Mouse (Mus musculus): ENCODE measurements around the gene Lamc3.

Lamc3 gene

DNA sequence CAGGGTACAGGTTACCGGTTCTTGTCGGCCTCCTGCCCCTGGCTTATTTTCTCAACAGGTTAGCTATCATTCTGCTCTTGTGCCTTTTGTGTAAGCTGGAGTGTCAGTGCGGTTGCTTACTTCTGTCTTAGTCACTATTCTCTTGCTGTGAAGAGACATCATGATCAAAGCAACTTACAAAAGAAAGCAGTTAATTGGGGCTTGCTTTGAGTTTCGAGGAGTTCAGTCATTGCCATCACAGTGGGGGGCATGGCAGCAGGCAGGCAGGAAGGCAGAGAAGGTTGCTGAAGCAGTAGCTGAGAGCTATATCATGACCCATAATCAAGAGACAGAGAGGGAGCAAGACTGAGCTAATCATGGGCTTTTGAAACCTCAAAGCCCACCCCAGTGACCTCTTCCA, 47.5 kb downstream of the Lamc3 start:
- DNase-seq (ENCODE audit: low read depth, low spot score): no peak

DNA sequence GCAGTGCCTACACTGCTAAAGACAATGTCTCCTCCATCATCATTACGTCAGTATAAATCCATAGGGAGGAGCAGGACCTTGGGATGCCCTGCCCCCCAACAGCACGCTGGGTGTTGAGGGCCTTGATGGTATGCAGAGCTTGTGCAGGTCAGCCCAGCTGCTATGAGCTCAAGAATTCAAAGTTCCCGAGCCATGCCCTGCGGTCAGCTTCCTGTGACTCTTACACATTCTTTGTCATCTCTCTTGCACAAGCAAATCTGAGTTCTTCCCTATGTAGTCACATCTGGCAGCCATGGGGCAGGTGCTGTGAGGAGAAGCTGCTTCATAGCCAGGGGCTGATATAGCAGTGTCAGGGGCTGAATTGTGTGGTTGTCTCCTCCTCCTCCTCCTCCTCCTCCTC, 48.0 kb downstream of the Lamc3 start:
- no peak for DNase-seq (ENCODE audit: low read depth, low spot score)

DNA sequence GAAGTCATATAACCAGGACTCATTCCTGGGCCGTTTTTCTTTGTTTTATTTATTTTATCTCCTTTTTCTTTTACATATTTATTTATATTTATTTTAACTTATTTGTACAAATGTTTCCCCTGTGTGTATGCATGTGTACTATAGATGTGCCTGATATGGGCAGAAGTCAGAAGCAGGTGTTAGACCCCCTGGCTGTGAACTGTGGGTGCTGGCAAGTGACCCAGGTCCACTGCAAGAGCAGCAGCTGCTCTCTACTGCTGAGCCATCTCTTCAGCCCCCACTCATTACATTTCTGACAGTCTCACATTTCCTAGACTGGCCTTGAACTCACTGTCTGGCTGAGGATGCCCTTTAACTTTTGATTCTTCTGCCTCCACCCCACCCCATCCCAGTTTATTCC, 51.2 kb downstream of the Lamc3 start:
- DNase-seq (ENCODE audit: low read depth, low spot score): no peak

DNA sequence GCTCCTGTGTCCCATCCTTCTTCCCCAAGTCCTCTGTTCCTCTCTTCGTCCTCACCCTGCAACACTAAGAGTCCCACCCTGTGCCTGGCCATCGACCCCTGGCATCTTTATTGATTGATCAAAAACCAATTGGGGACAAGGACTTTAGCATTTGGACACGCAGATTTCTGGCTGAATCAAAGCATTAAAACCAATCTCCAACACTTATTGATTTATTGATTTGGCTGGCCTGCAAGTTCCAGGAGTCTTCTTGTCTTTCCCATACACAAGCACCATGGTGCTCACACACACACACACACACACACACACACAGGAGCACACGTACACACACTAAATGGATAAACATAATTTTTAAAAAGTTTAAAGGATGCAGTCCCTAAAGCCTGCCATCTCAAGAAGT, 55.9 kb downstream of the Lamc3 start:
- no peak for DNase-seq (ENCODE audit: low read depth, low spot score)

DNA sequence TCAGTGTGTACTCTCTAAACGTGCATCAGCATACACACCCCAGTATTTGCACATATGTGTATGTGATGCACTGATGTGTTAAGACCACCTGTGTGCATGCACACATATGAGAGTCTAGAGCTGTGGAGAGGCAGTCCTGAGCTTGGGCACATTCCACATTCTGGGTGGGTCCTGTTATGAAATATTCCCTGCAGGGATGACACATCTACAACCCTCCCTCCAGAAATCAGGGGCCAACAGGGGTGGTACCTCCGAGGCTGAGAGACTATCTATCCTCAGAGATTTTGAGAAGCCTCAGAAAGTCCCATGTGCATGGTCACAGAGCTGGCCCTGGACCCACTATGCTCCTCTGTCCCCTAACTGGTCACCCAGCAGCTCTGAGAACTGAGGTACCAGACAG, 58.5 kb downstream of the Lamc3 start:
- no peak for DNase-seq (ENCODE audit: low read depth, low spot score)

DNA sequence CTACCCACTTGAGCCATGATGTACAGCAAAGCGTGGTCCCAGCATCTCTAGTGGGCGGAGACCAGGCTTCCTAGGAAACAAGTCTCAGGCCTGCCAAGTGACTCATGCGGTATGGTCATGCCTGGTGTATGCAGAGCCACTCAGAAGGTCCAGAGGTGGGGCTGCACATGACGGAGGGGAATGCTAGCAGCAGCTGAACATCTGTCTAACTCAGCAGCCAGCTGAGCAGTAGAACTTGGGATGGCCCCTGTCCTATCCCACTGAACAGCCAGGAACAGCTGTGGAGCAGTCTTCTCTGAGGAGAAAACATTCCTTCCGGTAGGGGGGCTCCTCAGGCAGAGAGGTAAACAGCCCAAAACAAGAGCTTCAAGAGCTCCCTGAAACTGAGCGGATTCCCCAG, 61.3 kb downstream of the Lamc3 start:
- no peak for DNase-seq (ENCODE audit: low read depth, low spot score)

DNA sequence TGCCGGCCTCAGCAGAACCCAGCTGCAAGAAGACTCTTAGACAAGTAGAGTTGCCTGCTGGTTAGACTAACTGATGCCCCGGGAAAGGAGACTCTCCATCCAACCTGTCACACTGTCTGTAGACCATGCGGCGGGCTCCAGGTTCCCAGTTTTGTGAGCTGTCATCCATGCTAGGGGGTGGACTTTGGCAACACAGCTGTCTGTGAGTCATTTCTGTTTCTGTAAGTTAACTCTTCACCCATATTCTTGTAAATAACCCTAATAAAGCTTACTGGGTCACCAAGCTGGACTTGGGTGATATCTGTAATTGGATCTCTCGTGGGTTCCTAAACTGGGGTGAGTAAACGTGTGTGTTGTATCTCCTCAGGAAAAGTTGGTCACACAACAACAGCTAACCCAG, 61.7 kb downstream of the Lamc3 start:
- DNase-seq (ENCODE audit: low read depth, low spot score): no peak

DNA sequence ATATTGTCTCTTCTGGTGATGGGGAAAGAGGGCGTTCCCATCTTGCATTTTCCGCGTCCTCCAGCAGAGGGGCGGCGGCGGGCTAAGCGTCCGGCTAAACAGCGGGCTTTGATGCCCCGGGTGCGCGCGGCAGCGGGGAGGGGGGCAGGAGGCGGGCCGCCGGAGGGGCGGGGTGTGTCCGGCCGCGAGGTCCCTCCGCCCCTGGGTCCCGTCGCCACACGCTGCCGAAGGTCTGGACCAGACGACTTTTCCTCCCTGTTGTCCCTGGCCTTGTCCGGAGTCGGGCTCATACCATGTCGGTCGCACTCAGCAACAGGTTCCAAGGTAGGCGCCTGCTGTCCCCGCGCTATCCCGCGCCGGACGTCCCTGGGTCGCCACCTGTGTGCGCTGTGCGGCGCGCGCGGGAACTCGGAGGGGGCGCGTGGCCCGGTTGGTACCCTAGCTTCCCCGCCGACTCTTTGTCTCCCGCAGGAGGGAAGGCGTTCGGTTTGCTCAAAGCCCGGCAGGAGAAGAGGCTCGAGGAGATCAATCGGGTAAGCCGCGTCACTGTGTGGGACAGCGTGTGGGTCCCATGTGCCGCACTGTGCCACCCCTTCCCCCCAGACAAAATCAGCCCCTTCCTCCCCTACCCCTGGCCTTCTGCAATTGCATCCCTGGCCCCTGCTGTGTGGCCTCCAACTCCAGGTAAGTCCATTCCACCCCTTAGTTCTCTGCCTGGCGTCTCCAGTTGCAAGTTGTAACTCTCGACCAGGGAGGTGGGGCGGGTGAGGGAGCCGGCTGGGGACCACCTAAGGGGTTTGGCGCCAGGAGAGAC, 63.2 kb downstream of the Lamc3 start, which contains the start of gene Aif1l:
Gene Aif1l, plus strand, starts transcription at position 82 of the 814 bp plus-strand sequence.
- DNase-seq (ENCODE audit: low read depth, low spot score): peak; percentile 51

DNA sequence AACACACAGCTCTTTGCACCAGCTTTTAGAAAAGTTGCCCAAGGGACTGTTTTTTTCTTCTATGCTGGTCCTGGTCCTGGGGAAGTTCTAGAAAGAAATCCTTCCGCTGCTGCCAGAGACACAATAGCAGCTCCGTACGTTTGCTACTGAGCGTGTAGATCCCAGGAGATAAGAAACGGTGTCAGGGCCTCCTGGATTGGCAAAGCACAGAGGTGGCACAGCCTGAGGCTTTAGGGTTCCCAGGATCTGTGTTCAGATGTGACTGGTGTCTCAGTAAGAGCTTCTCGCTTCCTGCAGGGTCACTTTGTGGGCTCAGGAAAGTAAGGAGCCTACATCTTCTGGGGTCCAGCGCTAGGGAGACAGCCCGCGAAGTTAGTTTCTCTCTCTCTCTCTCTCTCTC, 63.9 kb downstream of the Lamc3 start:
- DNase-seq (ENCODE audit: low read depth, low spot score): no peak

DNA sequence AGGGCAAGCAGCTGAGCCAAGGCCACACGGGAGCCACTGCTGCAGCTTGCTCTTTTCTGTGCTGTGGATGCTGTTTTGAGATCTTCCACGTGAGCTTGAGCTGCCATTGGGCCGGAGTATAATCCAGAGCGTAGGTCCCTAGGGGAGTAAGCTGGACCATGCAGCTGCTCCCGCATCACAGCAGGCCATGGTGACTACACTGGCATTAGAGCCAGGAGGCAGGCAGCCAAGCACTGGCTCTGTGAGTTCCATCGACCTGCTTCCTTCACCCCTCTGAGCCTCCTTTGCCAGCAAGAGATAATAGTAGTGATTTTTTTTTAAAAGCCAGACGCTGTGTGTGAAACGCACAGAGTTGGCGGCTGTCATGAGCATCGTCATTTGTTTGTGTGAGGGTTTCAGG, 65.1 kb downstream of the Lamc3 start:
- no peak for DNase-seq (ENCODE audit: low read depth, low spot score)

DNA sequence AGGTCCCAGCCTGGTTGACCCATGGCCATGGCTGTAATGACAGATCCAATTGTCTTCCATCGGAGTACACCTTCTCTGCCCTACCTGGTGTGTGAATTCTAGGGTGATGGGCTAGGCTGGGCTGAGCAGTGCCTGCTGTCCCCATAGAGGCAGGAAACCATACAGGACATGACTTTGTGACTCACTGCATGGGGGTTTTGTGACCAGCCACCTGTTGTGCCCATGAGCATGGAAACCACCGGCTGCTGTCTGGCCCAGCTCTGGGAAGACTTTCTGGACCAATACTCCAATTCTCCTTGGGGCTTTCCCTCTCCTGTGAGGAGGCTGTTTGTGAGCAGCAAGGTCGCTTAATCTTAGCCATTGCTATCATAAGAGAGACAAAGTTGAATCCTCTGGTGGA, 65.6 kb downstream of the Lamc3 start:
- no peak for DNase-seq (ENCODE audit: low read depth, low spot score)

DNA sequence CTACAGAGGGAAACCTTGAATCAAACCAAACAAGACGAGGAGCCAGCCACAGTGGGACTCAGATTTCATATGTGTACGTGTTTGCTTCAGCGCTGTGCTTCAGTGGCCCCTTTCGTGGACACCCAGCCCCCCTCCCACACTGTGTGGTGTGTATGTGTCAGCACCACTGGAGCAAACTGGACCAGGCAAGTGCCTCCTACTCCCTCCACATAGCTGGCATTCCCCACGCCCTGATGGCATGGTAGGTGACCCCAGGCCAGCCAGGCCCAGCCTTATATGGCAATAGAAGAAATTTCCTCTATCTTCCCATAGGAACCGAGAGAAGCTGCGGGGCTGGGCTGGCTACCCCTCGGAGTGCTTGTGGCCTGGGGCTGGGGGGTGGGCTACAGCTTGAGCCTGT, 66.6 kb downstream of the Lamc3 start:
- DNase-seq (ENCODE audit: low read depth, low spot score): no peak

DNA sequence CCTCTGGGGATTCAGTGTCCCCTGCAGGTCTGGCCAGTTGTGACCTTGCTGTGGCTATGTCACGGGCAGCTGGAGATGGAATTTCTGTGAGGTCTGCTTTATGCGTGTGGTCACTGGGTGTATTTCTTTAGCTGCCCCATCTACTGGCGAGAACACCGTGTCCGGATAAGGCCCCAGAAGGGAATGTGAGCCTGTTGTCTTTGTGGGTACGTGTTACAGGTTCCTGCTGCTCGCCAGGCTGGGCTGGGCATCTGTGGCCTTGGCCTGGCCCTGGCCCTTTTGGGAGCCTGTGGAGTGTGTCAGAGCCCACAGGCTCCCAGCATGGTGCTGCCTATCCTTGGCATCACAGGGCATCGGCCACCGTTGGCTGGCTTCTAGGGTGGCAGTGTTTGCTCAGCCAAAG, 67.7 kb downstream of the Lamc3 start:
- no peak for DNase-seq (ENCODE audit: low read depth, low spot score)

DNA sequence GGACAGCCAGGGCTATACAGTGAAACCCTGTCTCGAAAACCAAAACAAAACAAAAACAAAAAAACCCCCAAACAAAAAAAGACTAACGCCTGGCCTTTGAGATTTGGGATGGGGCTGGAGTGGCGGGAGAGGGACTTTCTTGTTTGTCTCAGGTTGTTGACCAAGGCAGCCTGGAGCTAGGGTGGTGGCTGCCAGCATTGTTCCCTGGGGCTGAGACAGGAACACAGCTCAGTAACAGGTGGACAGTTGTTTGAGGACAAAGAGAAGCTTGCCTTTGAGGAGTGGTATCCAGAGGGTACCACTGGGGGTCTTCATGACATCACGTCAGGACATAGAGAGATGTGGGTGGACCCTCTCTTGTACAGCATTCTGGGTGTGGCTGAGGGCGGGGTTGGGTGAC, 68.6 kb downstream of the Lamc3 start:
- DNase-seq (ENCODE audit: low read depth, low spot score): no peak

DNA sequence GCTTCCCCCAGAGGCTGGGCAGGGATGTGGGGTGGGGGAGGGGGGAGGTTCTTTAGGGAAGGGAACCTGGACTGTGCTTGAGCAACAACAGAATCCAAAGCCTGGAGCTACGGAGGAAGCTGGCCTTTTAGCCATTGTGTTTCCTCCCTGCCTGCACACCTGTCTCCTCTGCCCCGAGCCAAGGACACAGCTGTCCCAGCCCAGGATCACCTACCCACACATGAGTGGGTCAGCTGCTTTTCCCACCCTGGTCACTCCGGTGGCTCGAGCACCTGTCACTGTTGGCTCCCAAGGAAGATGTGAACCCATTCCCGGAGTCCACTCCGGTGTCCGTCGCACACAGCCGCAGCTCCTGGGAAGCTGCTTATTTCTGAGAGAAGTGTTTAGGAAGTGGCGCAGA, 70.1 kb downstream of the Lamc3 start:
- no peak for DNase-seq (ENCODE audit: low read depth, low spot score)

DNA sequence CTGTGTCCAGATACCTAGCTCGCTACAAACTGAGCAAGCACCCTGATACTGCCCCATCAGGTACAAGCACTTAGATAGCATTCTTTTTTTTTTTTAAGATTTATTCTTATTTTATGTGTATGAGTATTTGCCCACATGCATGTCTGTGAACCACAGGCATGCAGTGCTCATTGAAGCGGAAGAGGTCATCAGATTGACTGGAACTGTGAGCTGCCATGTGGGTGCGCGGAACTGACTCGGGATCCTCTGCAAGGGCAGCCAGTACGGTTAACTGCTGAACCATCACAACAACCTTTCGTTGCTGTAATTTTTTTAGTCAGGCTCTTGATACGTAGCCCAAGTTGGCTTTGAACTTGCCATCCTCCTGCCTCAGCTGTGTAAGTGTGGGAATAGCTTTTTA, 73.9 kb downstream of the Lamc3 start:
- DNase-seq (ENCODE audit: low read depth, low spot score): no peak

DNA sequence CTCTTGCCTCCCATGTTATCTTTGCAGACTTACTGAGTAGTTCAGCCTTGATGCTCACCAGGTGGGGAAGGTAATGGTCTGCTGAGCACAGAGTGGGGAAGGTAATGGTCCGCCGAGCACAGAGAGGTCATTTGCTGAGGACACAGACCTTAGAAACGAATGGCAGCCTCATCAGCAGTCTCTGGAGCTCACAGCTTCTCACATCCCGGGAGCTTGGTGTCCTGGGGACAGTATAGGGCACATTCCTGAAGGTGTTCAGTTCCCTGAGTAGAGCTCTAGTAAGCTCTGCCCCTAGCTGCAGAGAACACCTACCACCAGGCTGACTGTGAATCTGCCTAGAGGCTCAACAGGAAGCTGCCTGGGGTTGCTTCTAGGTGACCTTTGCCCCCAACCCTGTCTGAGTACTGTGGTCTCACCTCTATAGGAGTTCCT, 74.7 kb downstream of the Lamc3 start:
- no peak for DNase-seq (ENCODE audit: low read depth, low spot score)

DNA sequence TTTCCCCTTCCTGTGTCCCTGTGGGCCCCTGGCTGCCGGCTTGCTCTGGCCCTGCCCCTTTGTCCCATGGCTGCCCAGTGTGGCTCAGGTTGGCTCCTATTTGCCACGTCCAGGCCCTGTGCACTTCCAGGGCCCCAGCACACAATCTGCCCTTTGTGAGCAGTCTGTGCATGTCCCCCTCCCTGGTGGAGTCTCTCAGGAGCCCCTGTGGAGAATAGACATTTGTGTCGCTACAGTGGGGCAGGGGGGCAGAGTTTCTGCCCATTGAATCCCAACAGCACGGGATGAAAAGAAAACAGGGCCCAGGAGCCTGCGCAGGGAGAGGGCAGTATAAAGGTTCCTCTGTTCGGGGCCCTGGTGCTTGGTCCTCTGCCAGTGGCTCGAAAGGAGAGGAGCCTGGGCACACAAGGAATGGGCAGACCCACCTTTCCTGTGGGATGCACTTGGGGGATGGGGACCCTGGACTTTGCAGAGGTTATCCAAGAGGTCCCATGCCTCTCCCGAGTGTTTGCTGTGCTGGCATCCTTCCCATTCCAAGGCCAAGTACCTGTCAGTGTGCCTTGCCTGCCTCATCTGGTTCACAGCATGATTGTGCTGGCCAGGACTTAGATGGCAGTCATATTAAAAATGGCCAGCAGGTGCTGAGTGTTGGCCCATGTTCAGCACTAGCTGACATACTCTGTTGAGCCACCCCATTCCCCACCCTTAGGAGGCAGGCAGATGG, 75.6 kb downstream of the Lamc3 start:
- no peak for DNase-seq (ENCODE audit: low read depth, low spot score)

DNA sequence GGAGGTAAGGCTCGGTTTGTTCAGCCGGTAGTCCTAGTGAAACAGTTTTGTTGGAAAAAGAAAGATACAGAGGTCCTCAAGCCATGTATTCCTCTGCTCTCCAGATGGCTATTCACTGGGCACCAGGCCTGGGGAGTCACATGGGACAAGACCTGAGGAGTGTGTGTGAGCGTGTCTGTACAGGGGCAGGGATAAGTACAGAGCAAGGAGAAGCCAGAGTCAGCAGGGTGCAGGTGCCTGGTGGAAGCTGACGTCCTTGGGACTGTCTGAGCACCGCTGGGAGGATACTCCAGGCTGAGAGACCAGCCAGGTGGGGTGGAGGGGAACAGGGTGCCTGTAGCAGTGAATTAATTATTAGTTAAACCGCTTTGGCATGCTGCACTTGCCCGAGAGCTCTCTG, 76.4 kb downstream of the Lamc3 start:
- DNase-seq (ENCODE audit: low read depth, low spot score): no peak

DNA sequence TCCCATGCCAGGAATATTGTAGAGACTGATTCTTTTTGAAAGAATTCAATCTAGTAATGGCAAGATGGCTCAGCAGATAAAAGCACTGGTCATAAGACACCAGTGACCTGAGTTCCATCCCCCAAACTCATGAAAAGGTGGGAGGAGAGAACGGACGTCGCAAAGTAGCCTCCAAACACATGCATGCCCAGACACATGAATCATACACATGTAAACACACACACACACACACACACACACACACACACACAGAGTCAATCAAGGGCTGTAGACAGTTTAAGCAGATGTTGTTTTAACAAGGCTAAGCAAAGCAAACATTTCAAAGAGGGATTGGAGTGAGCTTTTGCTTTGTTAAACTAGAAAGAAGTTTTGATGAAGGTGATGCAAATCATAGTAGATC, 77.1 kb downstream of the Lamc3 start:
- DNase-seq (ENCODE audit: low read depth, low spot score): no peak

DNA sequence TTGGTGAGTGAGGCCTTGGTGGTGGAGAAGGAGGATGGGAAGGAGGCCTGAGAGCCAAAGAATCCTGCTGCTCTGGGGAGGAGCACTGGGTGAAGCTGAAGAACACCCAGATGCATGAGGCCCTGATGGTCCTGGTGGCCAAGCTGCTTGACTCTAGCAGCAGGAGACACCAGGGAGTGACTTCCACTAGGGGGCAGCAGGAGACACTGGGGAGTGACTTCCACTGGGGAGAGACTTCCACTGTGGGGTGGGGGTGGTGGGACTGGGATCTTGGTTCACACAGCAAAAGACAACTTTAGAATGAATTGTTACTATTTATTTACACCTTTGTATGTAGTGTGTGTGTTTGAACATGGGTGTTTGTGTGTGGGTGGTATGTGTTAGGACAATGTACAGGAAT, 78.0 kb downstream of the Lamc3 start:
- peak; percentile 78 for DNase-seq (ENCODE audit: low read depth, low spot score)

DNA sequence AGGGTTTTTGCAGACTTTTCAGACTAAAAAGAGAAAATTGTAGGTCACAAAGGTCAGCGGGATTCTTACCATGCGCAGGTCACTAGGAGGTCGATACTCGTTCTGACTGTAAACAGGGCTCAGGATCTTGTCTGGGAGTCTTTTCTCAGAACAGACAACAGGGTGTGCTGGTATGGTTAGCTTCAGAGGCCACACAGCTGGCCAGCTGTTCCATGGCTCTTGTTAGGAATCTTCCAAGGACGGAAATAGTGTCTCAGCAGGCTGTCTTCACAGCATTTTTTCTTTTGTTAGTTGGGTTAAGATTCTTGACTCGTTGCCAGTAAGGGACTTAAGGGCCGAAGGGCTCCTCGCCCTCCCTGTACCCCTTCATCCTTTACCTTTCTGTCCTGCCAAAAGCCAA, 79.7 kb downstream of the Lamc3 start:
- no peak for DNase-seq (ENCODE audit: low read depth, low spot score)

DNA sequence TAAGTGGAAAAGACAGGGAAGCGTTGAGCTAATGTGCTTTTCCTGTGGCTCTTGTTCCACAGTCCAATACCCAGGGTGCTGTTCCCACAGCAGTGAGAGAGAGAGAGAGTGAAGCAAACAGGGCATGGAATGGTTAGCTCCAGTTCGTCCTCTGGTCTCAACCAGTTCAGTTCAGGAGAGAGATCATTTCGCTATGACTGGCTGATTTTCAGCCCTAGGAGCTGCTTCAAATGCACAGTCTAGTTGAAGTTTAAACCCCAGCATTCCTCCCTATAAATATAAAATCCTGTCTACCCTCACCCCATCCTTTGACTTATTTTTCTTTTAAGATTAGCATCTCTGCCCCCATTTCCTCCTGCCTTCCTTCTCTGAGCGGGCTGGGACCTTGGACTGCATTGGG, 85.5 kb downstream of the Lamc3 start:
- DNase-seq (ENCODE audit: low read depth, low spot score): no peak
